Mouse (Mus musculus) right cerebral cortex, adult 18-20 months (tissue): Measurements from ENCODE around the gene Mrpl19.
A peak's percentile ranks its signal among the peaks of the same experiment; 100 is the strongest.

ENCODE experiments used
- DNase-seq: peaks from one replicate; pipeline ENCODE4 v3.0.0; 2022; ENCODE audit warnings: mixed read lengths

The Mrpl19 gene

GRCm38 (mm10) chr6:81965296-81966067 is at the start of gene Mrpl19:
Mrpl19 (minus strand) TSS chr6:81965958.
- DNase-seq, result peak; percentile 95

GRCm38 (mm10) chr6:82012392-82012791 is 46.6 kb upstream of the Mrpl19 start:
- DNase-seq, result no peak

- peak; percentile 31 for DNase-seq
Observed at GRCm38 (mm10) chr6:81990049-81990810, 24.5 kb upstream of the Mrpl19 start.

- no peak for DNase-seq
Observed at GRCm38 (mm10) chr6:81988341-81988740, 22.6 kb upstream of the Mrpl19 start.

DNA sequence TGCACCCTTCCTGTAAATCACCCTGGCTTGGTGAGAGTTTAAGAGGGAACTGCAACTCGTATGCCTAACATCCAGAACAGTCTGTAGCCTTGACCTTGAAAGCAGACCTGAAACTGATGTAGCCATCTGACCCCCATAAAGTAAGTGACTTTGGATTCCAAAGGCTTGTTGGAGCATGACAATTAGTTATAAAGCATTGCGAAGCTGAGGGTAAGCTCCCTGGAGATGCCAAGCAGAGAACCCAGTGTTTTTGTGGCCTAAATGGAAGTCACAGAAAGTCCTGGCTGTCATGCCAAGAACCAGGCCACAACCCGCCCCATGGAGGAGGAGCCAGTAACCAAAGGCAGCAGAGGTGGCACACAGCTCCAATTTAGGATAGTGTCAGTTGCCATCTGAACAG is 21.8 kb upstream of the Mrpl19 start:
- DNase-seq, result peak; percentile 57

GRCm38 (mm10) chr6:81987010-81987409 is 21.3 kb upstream of the Mrpl19 start:
- DNase-seq, result peak; percentile 78

DNA sequence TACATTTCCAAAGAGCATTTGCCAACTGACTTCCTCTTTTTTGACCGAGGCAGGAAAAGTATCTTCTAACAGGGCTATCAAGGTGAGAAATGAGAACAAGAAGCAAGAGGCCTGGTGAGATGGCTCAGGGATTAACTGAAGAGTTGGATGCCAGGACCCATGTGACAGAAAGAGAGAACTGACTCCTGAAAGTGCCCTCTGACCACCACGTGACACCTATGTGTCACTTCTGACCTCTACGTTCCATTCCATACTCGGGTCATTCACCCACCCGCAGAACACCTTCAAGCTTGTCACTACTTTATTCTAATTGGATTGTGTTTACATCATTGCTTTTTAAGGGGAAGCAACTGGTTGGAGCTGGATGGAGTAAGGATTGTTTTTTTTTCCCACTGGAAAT is 20.8 kb upstream of the Mrpl19 start:
- DNase-seq, result no peak

DNA sequence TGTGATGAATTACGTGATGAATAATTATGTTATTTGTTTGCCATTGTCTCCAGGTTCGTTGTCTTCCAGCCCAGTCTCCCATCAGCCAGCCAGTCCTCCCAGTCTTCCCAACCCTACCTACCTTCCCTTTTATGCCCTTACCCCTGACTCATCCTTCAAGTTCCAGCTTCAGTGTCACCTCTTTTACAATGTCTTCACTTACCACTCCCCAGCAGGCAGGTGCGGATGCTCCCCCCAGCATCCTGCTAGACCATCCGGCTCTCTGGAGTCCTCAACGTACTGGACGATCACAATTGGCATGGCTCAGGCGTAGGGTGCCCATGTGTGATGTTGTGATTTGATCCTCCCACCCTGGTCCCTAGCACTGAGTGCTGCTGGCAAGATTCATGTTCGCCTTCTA is 20.4 kb upstream of the Mrpl19 start:
- DNase-seq, result no peak

GRCm38 (mm10) chr6:81979286-81979685 is 13.5 kb upstream of the Mrpl19 start:
- no peak for DNase-seq

GRCm38 (mm10) chr6:81975971-81976621 is 10.3 kb upstream of the Mrpl19 start:
- peak; percentile 77 for DNase-seq

- no peak for DNase-seq
Observed at GRCm38 (mm10) chr6:81972595-81972994, 6.8 kb upstream of the Mrpl19 start.

- DNase-seq, result no peak
Observed at GRCm38 (mm10) chr6:81971196-81971595, 5.4 kb upstream of the Mrpl19 start.

DNA sequence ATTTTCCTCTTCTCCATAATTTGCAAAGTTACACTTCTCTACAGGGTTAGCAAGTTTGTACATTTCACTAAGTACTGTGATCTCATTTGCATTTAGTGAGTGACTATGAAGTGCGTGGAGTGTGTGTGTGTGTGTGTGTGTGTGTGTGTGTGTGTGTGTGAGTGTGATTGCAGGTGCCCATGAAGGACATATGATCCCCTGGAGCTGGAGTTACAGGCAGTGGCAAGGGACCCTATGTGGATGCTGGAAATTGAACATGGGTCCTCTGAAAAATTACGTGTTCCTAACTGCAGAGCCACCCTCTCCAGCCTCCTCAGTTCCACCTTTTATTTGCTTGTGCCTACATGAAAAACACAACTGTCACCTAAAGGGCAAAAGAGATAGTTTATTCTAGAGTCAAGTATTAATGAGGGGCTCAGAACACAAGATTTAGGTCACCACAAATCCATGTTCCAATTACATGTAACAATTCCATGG is 348 bp upstream of the Mrpl19 start:
- DNase-seq, result no peak

DNA sequence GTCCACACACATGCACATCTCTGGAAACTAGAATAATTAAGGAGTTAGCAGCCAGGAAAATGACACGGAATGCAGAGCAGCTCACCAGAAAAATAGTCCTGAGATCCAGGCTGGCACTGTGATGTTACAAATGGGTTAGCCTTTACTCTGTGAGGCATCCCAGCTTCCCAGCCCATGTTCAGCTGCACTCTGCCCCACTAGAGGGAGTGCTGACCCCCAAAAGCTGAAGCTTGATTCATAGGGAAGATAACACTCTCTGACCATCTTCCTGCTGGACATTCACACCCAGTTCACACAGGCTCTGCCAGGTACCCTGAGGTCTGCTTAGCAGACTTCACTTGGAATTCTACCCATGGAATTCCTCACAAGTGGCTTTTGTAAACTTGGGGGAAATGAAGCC is 5.5 kb downstream of the Mrpl19 start:
- DNase-seq, result no peak

DNA sequence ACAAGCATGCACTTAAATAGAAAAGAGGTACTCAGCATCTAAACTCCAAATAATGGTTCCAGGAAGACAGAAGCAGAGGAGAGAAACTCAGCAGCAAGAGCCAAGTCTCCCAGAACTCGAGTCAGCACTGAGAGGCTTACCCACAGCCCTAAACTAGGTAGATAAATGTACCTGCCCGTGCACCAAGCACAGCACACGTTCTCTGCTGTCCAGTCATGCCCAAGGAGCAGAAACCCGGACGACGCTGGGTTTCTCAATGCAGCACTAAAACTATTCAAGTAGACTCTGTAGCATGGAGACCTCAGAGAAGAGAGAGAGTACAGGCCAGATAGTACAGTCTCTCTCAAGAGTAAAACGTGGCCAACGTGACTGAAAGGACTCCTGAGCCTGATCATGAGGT is 5.9 kb downstream of the Mrpl19 start:
- no peak for DNase-seq

- DNase-seq, result no peak
Observed at GRCm38 (mm10) chr6:81957992-81958391, 7.8 kb downstream of the Mrpl19 start.

GRCm38 (mm10) chr6:81956399-81956798 is 9.4 kb downstream of the Mrpl19 start:
- DNase-seq, result no peak

- DNase-seq, result no peak
Observed at GRCm38 (mm10) chr6:81955133-81955532, 10.6 kb downstream of the Mrpl19 start.

GRCm38 (mm10) chr6:81946906-81947305 is 18.9 kb downstream of the Mrpl19 start:
- DNase-seq, result peak; percentile 33

- no peak for DNase-seq
Observed at GRCm38 (mm10) chr6:81944432-81944831, 21.3 kb downstream of the Mrpl19 start.

GRCm38 (mm10) chr6:81943281-81943680 is 22.5 kb downstream of the Mrpl19 start:
- DNase-seq, result no peak

- no peak for DNase-seq
Observed at GRCm38 (mm10) chr6:81941718-81942117, 24.0 kb downstream of the Mrpl19 start.

GRCm38 (mm10) chr6:81933281-81933680 is 32.5 kb downstream of the Mrpl19 start:
- no peak for DNase-seq

DNA sequence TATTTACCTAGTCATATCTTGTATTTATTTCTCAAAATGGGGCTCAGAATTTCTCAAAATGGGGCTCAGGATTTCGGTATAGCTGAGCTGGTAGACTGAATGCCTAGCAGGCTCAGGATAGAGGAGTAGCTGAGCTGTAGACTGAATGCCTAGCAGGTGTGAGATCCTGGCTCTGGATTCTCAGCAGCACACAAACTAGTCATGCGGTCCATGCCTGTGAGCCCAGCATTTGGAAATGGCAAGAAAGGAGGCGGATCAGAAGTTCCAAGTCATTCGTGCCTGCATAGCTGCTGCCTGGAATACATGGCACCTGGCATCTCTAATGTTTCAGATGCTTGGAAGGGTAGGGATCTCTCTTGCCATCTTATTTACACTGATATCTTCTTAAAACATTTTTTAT is 36.4 kb downstream of the Mrpl19 start:
- no peak for DNase-seq
